Mouse (Mus musculus): Measurements from ENCODE around the gene Dnm1. TPM values are rescaled to one million over a fixed set of nuclear protein-coding genes. Genes with fewer than 3 reads are reported as not detected.

Gene Dnm1
- polyA plus RNA-seq, 1 experiment from 2014 or later: 0.52 TPM

GRCm38 (mm10) chr2:32347019-32347418 lies 6.1 kb downstream of the Dnm1 start:
- Histone ChIP-seq H3K4me2 (ENCODE audit: low read depth, low read length) (no peak overlapping the region), H3K27me3 (ENCODE audit: control insufficient read depth, insufficient read depth, low read depth, low read length) (peaks cover 26% of the 10 kb centered on the region), H3K4me3 (ENCODE audit: low read depth, low read length) (no peak overlapping the region), H3K36me3 (ENCODE audit: control insufficient read depth, insufficient read depth) (no peaks in the 10 kb centered on the region), H3K9ac (ENCODE audit: low read depth, low read length) (no peak overlapping the region), H3K9me3 (replicated peaks; ENCODE audit: control insufficient read depth, low read length) (no peaks in the 10 kb centered on the region), H3K4me1 (ENCODE audit: control insufficient read depth, low read depth, low read length) (no peaks in the 10 kb centered on the region), H3K27ac (ENCODE audit: low read length) (no peak overlapping the region)
- ATAC-seq (ENCODE audit: low read depth): no peak
- WGBS (ENCODE audit: insufficient replicate concordance): 59% methylated on average over 6 of the region's 6 CpGs

DNA sequence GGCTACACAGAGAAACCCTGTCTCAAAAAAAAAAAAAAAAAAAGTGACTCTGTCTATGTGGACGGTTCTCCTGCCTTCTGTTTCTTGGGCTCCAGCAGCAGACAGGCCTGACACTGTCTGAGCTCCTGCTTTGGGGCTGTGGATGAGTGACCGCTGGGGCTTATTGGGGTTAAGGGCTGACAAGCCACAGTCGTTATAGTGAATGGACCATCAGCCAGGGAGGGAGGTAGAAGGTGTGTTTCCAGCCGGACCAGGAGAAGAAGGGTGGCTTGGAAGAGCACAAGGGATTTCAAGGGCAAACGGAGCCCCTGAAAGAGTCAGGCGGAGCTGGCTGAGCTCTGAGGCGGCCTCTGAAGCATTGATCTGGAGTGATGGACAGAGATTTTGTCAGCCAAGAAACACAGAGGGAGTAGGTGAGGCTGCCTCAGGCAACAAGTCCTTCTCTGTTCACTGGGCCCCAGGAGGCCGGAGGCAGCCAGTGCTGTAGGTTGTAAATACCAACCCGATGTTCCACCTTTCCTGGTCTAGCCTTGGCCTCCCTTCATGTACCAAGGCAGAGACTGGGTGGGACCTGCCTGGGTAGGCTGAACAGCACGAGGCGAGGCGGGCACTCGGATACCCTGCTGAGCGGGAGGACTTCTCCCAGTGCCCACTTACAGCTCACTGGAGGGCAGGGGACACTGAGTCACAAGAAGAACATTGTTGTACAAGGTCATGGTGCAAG lies 8.4 kb downstream of the Dnm1 start:
- no peak overlapping the region for H3K27ac ChIP-seq (ENCODE audit: low read length)
- H3K36me3 ChIP-seq (ENCODE audit: control insufficient read depth, insufficient read depth): no peaks in the 10 kb centered on the region
- no peak overlapping the region for H3K4me2 ChIP-seq (ENCODE audit: low read depth, low read length)
- ATAC-seq (ENCODE audit: low read depth): no peak
- peaks cover 4% of the 10 kb centered on the region; the same call in 1 of the 2 replicates for H3K27me3 ChIP-seq (ENCODE audit: control insufficient read depth, insufficient read depth, low read depth, low read length)
- H3K4me1 ChIP-seq (ENCODE audit: control insufficient read depth, low read depth, low read length): no peaks in the 10 kb centered on the region
- 61% methylated on average over 14 of the region's 14 CpGs for WGBS (ENCODE audit: insufficient replicate concordance)
- no peak overlapping the region for H3K4me3 ChIP-seq (ENCODE audit: low read depth, low read length)
- no peak overlapping the region for H3K9ac ChIP-seq (ENCODE audit: low read depth, low read length)
- H3K9me3 ChIP-seq (replicated peaks; ENCODE audit: control insufficient read depth, low read length): no peaks in the 10 kb centered on the region

DNA sequence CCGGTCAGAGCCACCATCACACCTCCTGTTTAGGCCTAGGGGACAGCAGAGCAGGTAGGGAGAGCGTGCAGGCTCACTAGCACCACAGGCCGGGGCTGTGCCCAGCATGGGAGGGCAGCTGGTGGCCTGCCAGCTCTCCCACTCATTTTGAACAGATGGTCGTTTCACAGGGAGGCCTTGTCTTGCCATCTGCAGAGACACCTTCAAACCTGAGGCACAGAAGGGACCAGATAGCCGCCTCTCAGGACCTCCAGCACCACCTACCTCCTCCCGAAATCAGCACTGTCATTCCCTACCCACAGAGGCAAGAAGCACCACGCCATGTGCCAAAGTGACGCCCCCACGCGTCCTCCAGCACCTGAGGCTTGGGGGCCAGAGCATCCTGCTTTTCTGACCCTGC lies 9.1 kb downstream of the Dnm1 start:
- no peaks in the 10 kb centered on the region for H3K27me3 ChIP-seq (ENCODE audit: control insufficient read depth, insufficient read depth, low read depth, low read length)
- no peak overlapping the region for H3K27ac ChIP-seq (ENCODE audit: low read length)
- no peak overlapping the region for H3K4me2 ChIP-seq (ENCODE audit: low read depth, low read length)
- H3K9me3 ChIP-seq (replicated peaks; ENCODE audit: control insufficient read depth, low read length): no peaks in the 10 kb centered on the region
- H3K4me3 ChIP-seq (ENCODE audit: low read depth, low read length): no peak overlapping the region
- no peak for ATAC-seq (ENCODE audit: low read depth)
- H3K4me1 ChIP-seq (ENCODE audit: control insufficient read depth, low read depth, low read length): no peaks in the 10 kb centered on the region
- WGBS (ENCODE audit: insufficient replicate concordance): 61% methylated on average over 10 of the region's 10 CpGs
- no peaks in the 10 kb centered on the region for H3K36me3 ChIP-seq (ENCODE audit: control insufficient read depth, insufficient read depth)
- H3K9ac ChIP-seq (ENCODE audit: low read depth, low read length): no peak overlapping the region

DNA sequence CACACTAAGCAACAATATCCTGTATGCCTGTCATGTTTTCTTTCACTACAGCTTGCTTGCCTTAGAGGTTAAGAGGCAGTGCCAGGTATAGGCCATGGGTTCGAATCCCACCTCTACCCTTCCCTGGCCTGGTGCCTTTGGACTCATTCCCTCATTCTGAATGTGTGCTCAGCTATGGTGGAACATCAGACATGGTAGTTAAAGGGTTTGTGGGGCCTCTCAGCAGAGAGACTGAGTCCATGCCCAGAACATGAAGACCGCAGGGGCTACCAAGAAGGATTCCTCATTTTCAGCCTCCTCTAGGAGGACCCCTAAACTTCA lies 9.8 kb downstream of the Dnm1 start:
- Histone ChIP-seq H3K36me3 (ENCODE audit: control insufficient read depth, insufficient read depth) (no peaks in the 10 kb centered on the region), H3K4me1 (ENCODE audit: control insufficient read depth, low read depth, low read length) (no peaks in the 10 kb centered on the region), H3K4me2 (ENCODE audit: low read depth, low read length) (no peak overlapping the region), H3K4me3 (ENCODE audit: low read depth, low read length) (no peak overlapping the region), H3K9me3 (replicated peaks; ENCODE audit: control insufficient read depth, low read length) (no peaks in the 10 kb centered on the region), H3K27ac (ENCODE audit: low read length) (no peak overlapping the region), H3K9ac (ENCODE audit: low read depth, low read length) (no peak overlapping the region), H3K27me3 (ENCODE audit: control insufficient read depth, insufficient read depth, low read depth, low read length) (no peaks in the 10 kb centered on the region)
- WGBS (ENCODE audit: insufficient replicate concordance): 75% methylated on average over 2 of the region's 2 CpGs
- no peak for ATAC-seq (ENCODE audit: low read depth)

DNA sequence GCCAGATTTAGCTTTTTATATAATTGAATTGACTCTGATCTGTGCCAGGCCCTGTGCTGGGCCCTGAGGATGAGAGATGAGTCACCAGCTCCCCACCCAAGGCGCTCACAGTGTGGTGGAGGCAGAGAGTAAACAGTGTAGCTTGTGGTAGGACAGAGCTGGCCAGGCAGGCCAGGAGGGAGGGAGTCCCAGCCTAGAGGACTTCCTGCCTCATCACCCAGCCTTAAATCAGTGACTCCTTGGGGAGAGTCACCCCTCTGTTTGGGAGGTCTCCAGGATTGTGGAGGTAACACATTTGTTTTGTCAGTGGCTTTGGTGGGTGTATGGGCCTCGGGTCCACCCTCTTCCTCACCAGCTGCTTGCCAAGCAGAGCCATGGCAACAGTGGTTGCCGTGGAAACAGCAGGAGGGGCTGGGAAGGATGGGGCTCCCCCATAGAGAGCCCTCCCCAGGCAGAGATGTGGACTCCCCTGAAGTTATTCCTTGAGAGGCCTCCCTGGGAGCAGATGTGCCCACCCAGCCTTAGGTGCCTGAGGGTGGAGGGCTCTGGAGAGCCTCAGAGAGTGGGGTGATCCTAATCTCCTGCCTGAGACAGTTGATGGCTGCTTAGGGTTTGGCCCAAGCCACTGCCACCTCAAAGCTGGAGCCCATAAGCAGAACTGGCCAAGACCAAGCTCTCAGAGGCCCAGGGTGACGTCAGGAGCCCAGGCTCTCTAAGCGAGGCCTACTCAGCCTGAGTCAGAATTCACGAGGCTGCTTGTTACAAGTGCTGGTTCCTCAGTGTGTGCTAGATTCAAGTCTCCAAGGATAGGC lies 10.4 kb downstream of the Dnm1 start:
- WGBS (ENCODE audit: insufficient replicate concordance): 52% methylated on average over 6 of the region's 6 CpGs
- H3K4me3 ChIP-seq (ENCODE audit: low read depth, low read length): no peak overlapping the region
- no peaks in the 10 kb centered on the region for H3K9me3 ChIP-seq (replicated peaks; ENCODE audit: control insufficient read depth, low read length)
- H3K9ac ChIP-seq (ENCODE audit: low read depth, low read length): no peak overlapping the region
- ATAC-seq (ENCODE audit: low read depth): no peak
- no peaks in the 10 kb centered on the region for H3K36me3 ChIP-seq (ENCODE audit: control insufficient read depth, insufficient read depth)
- no peak overlapping the region for H3K27ac ChIP-seq (ENCODE audit: low read length)
- H3K4me1 ChIP-seq (ENCODE audit: control insufficient read depth, low read depth, low read length): no peaks in the 10 kb centered on the region
- no peak overlapping the region for H3K4me2 ChIP-seq (ENCODE audit: low read depth, low read length)
- no peaks in the 10 kb centered on the region for H3K27me3 ChIP-seq (ENCODE audit: control insufficient read depth, insufficient read depth, low read depth, low read length)

DNA sequence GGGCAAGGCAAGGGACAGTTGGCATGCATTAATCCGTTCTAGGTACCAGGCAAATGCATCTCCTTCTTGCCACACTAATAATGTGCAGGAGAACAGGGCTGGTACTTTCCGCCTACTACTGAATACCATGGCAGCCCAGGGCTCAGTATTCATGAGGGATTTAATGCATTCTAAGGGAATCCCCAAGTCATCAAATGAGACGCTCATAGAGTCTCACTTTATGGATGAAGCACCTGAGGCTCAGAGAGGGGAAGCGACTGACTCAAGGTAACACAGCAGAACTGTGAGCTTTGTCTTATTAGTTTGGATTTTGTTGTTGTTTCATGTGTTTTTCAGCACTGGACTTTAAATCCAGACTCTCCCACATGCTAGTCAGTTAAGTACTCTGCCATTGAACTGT lies 11.1 kb downstream of the Dnm1 start:
- no peak for ATAC-seq (ENCODE audit: low read depth)

GRCm38 (mm10) chr2:32341634-32341939 lies 11.6 kb downstream of the Dnm1 start:
- no peak overlapping the region for H3K27ac ChIP-seq (ENCODE audit: low read length)
- no peaks in the 10 kb centered on the region for H3K9me3 ChIP-seq (replicated peaks; ENCODE audit: control insufficient read depth, low read length)
- 57% methylated on average over 4 of the region's 4 CpGs for WGBS (ENCODE audit: insufficient replicate concordance)
- no peaks in the 10 kb centered on the region for H3K27me3 ChIP-seq (ENCODE audit: control insufficient read depth, insufficient read depth, low read depth, low read length)
- no peak overlapping the region for H3K4me2 ChIP-seq (ENCODE audit: low read depth, low read length)
- H3K9ac ChIP-seq (ENCODE audit: low read depth, low read length): no peak overlapping the region
- no peaks in the 10 kb centered on the region for H3K36me3 ChIP-seq (ENCODE audit: control insufficient read depth, insufficient read depth)
- no peak overlapping the region for H3K4me3 ChIP-seq (ENCODE audit: low read depth, low read length)
- no peak for ATAC-seq (ENCODE audit: low read depth)
- H3K4me1 ChIP-seq (ENCODE audit: control insufficient read depth, low read depth, low read length): no peaks in the 10 kb centered on the region

More for the DNA sequence above, 11.1 kb downstream of the Dnm1 start:
- H3K4me3 ChIP-seq (ENCODE audit: low read depth, low read length): no peak overlapping the region
- no peaks in the 10 kb centered on the region for H3K4me1 ChIP-seq (ENCODE audit: control insufficient read depth, low read depth, low read length)
- H3K4me2 ChIP-seq (ENCODE audit: low read depth, low read length): no peak overlapping the region
- no peaks in the 10 kb centered on the region for H3K27me3 ChIP-seq (ENCODE audit: control insufficient read depth, insufficient read depth, low read depth, low read length)
- no peak overlapping the region for H3K27ac ChIP-seq (ENCODE audit: low read length)
- no peaks in the 10 kb centered on the region for H3K36me3 ChIP-seq (ENCODE audit: control insufficient read depth, insufficient read depth)
- H3K9me3 ChIP-seq (replicated peaks; ENCODE audit: control insufficient read depth, low read length): no peaks in the 10 kb centered on the region
- 73% methylated on average over 4 of the region's 4 CpGs for WGBS (ENCODE audit: insufficient replicate concordance)
- no peak overlapping the region for H3K9ac ChIP-seq (ENCODE audit: low read depth, low read length)

DNA sequence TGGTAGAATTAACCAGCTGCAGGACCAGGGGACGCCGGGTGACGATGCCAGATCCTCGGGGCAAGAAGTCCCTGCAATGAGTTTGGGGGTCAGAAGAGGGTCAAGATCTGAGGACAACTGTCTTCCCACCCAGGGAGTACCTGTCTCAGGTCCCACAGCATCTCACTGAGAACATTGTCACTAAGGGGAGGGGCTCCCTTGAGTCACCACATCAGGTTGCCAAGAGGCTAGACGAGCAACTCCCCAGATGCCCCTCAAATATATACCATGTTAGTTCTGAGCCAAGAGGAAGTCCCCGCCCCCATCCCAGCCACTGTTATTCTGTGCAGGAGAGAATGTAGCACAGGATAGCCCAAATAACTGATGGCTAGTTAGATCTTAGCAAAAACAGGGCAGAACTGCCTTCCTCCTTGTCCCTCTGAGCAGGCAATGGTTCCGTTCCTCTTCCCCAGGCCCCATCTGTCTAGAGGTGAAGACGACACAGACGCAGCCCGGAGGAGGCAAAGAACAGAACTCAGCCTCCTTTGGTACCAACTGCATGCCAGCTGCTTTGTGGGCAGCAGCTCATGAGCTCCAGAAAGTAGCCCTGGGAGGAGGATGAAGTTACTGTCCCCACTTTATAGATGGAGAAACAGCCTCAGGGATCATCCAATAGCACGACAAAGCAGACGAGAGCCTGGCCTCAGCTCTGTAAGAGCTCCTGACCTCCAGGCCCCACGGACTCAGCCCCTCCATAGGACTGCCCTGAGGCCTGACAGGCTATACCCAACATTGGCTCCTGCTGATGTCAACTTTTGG lies 12.1 kb downstream of the Dnm1 start:
- no peak for ATAC-seq (ENCODE audit: low read depth)
- Histone ChIP-seq H3K9me3 (replicated peaks; ENCODE audit: control insufficient read depth, low read length) (no peaks in the 10 kb centered on the region), H3K4me3 (ENCODE audit: low read depth, low read length) (no peak overlapping the region), H3K36me3 (ENCODE audit: control insufficient read depth, insufficient read depth) (no peaks in the 10 kb centered on the region), H3K27me3 (ENCODE audit: control insufficient read depth, insufficient read depth, low read depth, low read length) (no peaks in the 10 kb centered on the region; the same call in 1 of the 2 replicates), H3K4me1 (ENCODE audit: control insufficient read depth, low read depth, low read length) (no peaks in the 10 kb centered on the region), H3K9ac (ENCODE audit: low read depth, low read length) (no peak overlapping the region), H3K27ac (ENCODE audit: low read length) (no peak overlapping the region), H3K4me2 (ENCODE audit: low read depth, low read length) (no peak overlapping the region)
- WGBS (ENCODE audit: insufficient replicate concordance): 70% methylated on average over 13 of the region's 13 CpGs

All from liver, embryonic 16.5 days (tissue).